Mouse (Mus musculus) forebrain, embryonic 13.5 days (tissue): Measurements from ENCODE around the gene Aipl1. TPM values are rescaled to one million over a fixed set of nuclear protein-coding genes. Genes with fewer than 3 reads are reported as not detected.
A peak's percentile ranks its signal among the peaks of the same experiment; 100 is the strongest.
"Not testable (repeated sequence)": the region's sequence is repeated elsewhere in the genome, so short reads cannot be mapped to it uniquely, and the experiment has no call there.

ENCODE experiments used
- ATAC-seq: fragments of 200-750 bp; cut with Nextera tagmentation; 2 replicates; pipeline ENCODE4 v1.8.0; 2017
- H3K27ac ChIP-seq: fragments of 300-500 bp; sonication (generic); 2 replicates; pipeline ENCODE4 v1.5.1; 2015; ENCODE audit warnings: inconsistent platforms, mild to moderate bottlenecking, moderate library complexity
- H3K27me3 ChIP-seq: fragments of 300-500 bp; sonication (generic); 2 replicates; pipeline ENCODE4 v1.6.1; 2015; ENCODE audit warnings: mild to moderate bottlenecking, inconsistent platforms
- H3K36me3 ChIP-seq: fragments of 300-500 bp; sonication (generic); 2 replicates; pipeline ENCODE4 v1.6.1; 2015; ENCODE audit warnings: mild to moderate bottlenecking, inconsistent platforms; ENCODE audit not compliant: poor library complexity, severe bottlenecking
- H3K4me1 ChIP-seq: fragments of 300-500 bp; sonication (generic); 2 replicates; pipeline ENCODE4 v1.6.1; 2015; ENCODE audit warnings: inconsistent platforms
- H3K4me2 ChIP-seq: fragments of 300-500 bp; sonication (generic); 2 replicates; pipeline ENCODE4 v1.6.1; 2015; ENCODE audit warnings: inconsistent platforms, mild to moderate bottlenecking, moderate library complexity
- H3K4me3 ChIP-seq: fragments of 300-500 bp; sonication (generic); 2 replicates; pipeline ENCODE4 v1.5.1; 2015; ENCODE audit warnings: mild to moderate bottlenecking, inconsistent platforms
- H3K9ac ChIP-seq: fragments of 300-500 bp; sonication (generic); 2 replicates; pipeline ENCODE4 v1.6.1; 2015; ENCODE audit warnings: mild to moderate bottlenecking, inconsistent platforms
- H3K9me3 ChIP-seq: fragments of 300-500 bp; sonication (generic); replicated peaks from 2 replicates; pipeline ENCODE4 v1.6.1; 2016; ENCODE audit warnings: inconsistent platforms
- WGBS: fragments of 180-500 bp; shearing (Covaris S2); methylation state at CpG from one replicate; pipeline ENCODE4 v1.1.7; 2015; 5-methylcytosine and 5-hydroxymethylcytosine counted together
- polyA plus RNA-seq: library from polyadenylated mRNA; unstranded; fragments of >200 nt; fragmentation: Nextera tagmentation; extraction: Ambion mirVana; gene quantifications from 2 replicates; pipeline ENCODE4 v1.2.1, GENCODE M21; 2015

Gene Aipl1
- polyA plus RNA-seq, 1 experiment from 2014 or later, result 0.23 TPM

DNA sequence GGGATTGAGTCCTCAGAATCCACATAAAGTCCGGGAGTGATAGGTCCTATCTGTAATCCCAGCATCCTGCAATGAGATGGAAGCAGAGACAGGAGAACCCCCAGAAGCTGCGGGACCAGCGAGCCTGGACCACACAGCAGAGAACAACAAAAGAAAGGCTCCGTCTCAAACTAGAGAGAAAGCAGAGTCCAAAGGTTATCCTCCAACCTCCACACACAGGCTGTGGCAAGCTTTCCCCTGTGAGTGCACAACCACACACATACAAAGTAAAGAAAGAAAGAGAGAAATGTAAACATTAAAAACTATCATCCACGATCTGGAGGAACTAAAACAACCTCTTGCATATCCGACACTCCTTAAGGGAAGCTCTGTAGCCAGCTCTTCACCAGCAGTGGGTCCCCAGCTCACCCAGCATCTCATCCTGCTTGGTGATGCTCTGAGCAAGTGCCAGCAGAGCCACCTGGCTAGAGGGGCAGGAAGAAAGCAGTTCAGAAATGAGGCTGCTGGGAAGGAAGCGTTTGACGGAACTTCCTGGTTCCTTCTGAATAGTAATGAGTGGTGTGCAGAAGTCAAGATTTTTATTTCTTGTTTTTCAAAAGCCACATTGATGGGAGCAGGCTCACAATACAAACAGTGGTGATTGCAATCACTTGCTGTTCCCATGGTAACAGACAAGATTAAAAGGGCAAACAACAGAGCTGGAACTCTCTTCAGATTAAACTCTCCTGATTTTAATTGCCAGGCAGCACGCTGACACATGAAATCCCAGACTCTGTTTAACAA lies 26.2 kb downstream of the Aipl1 start:
- ATAC-seq, result peak; percentile 59
- Histone ChIP-seq H3K9me3 (no peaks in the 10 kb centered on the region), H3K4me3 (no peak overlapping the region), H3K27ac (peak overlapping the region; percentile 66), H3K27me3 (no peaks in the 10 kb centered on the region), H3K9ac (no peak overlapping the region), H3K4me2 (peak overlapping the region; percentile 6), H3K36me3 (no peaks in the 10 kb centered on the region), H3K4me1 (peaks cover 50% of the 10 kb centered on the region)
- 33% methylated on average over 9 of the region's 9 CpGs for WGBS

DNA sequence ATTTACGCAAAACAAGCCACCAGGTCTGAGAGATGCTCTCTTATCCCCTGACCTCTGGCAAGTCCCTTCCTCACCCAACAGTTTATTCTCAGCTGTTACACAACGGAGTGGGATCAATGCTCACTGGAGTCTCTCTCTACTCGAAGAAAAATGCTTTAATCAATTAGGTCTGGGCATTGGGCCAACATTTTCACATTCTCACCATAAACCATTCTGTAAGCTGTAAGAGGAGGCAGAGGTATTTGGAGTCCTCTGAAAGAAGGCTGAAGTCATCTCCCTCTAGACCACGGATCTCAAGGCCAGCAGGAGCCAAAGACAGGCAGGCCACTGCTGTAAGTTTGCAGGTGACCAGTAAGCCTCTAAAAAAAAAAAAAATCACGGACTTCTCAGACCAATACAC lies 26.9 kb downstream of the Aipl1 start:
- H3K9me3 ChIP-seq, result no peaks in the 10 kb centered on the region
- H3K4me1 ChIP-seq, result peaks cover 46% of the 10 kb centered on the region
- H3K36me3 ChIP-seq, result no peaks in the 10 kb centered on the region
- no peak overlapping the region for H3K9ac ChIP-seq
- peak overlapping the region; percentile 36; the same call in 1 of the 2 replicates for H3K27ac ChIP-seq
- H3K4me3 ChIP-seq, result no peak overlapping the region
- no peak overlapping the region for H3K4me2 ChIP-seq
- H3K27me3 ChIP-seq, result no peaks in the 10 kb centered on the region
- ATAC-seq, result no peak; the same call in 1 of the 2 replicates
- 25% methylated on average over 5 of the region's 5 CpGs for WGBS

DNA sequence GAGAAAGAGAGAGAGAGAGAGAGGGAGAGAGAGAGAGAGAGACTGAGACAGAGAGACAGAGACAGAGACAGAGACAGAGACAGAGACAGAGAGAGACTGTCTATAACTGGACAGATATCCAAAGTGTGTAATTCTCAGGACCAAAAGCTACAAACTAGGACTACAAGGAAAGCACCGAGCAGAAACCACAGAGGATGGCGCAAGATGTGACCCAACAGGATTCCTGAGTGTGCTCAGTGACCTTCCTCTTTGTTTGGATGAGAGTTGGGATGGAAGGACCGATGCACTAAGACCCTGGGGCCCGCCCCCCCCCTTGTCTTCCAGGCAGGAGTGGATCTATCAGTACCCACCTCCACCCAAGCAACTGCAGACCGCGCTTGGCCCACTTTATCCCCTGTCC lies 31.8 kb downstream of the Aipl1 start:
- Histone ChIP-seq H3K27me3 (no peaks in the 10 kb centered on the region), H3K4me3 (no peak overlapping the region), H3K9me3 (no peaks in the 10 kb centered on the region), H3K4me2 (no peak overlapping the region), H3K36me3 (no peaks in the 10 kb centered on the region), H3K4me1 (peaks cover 23% of the 10 kb centered on the region), H3K9ac (no peak overlapping the region), H3K27ac (no peak overlapping the region)
- WGBS, result 86% methylated on average over 6 of the region's 6 CpGs
- ATAC-seq, result no peak

DNA sequence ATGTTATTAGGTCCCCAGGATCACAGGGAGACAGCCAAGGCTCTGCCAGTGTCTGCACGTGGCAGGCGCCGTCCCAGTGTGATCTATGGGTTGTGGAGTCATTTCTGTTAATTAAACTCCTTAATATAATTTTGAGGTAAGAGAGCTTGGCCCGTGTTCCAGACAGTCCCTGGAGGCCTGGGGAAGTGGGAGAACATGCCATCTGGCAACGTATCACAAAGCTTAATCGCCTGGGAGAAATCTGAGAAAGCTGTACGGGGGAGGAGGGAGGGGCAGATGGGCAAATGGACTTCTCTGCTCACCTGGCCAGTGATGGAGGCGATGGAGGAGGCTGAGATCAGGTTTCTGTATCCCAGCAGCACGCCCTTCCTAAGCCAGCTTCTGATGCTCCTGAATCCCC lies 34.1 kb downstream of the Aipl1 start:
- peak overlapping the region; percentile 20; the same call in 1 of the 2 replicates for H3K27ac ChIP-seq
- H3K9me3 ChIP-seq, result no peaks in the 10 kb centered on the region
- ATAC-seq, result no peak
- no peaks in the 10 kb centered on the region for H3K36me3 ChIP-seq
- 52% methylated on average over 9 of the region's 9 CpGs for WGBS
- H3K27me3 ChIP-seq, result no peaks in the 10 kb centered on the region
- no peak overlapping the region for H3K4me3 ChIP-seq
- H3K9ac ChIP-seq, result no peak overlapping the region
- H3K4me1 ChIP-seq, result peaks cover 14% of the 10 kb centered on the region; the same call in 1 of the 2 replicates
- H3K4me2 ChIP-seq, result no peak overlapping the region

DNA sequence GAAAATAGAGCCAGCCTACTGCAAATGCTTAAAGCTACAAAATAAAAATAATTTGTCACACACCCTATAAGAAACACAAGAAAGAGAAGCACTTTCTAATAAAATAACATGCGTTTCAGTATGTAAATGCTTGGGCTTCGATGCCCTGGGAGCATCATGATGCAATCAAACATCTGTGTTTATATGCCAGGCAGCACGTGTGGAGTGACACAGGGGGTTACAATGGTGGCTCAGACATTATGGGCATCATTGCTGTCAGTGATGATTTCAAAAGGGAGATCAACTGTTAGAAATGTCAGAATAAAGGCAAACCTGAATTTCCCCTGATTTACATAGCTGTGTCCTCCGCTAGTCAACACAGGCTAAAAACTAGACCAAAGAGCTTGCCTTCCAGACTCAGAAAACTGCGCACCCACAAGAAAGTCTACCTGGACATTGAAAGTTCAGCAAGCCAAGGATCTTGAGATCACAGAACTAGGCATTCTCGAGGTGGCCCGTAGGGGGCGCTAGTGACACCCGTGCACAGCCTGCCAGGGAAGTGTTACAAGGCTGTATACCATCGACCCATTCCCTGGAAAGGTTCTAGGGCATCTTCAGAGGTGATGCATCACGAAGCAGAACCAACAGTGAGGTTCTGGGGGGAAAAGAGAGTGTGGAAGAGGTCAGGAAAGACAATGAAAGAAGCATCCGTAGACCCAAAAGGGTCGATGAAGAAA lies 35.0 kb downstream of the Aipl1 start:
- H3K9ac ChIP-seq, result no peak overlapping the region
- no peak overlapping the region for H3K4me3 ChIP-seq
- no peak overlapping the region for H3K27ac ChIP-seq
- no peaks in the 10 kb centered on the region for H3K9me3 ChIP-seq
- no peak for ATAC-seq
- no peaks in the 10 kb centered on the region for H3K27me3 ChIP-seq
- no peaks in the 10 kb centered on the region for H3K36me3 ChIP-seq
- 53% methylated on average over 13 of the region's 13 CpGs for WGBS
- peaks cover 14% of the 10 kb centered on the region for H3K4me1 ChIP-seq
- H3K4me2 ChIP-seq, result no peak overlapping the region

DNA sequence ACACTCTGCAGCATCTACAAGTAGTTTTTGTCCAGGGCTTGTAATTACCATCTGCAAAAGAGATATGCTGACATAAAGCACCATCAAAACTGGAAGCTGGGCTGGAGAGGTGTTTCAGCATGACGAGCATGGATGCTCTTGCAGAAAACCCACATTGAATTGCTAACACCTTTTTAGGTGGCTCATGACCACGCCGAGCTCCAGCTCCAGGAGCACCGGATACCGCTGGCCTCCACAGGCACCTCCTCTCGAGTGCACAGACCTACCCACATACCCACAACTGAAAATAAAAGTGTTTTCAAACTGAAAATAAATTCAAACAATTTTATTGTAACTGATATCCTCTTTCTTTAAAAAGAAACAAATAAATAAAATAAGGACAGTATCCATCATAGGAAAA lies 37.1 kb downstream of the Aipl1 start:
- no peaks in the 10 kb centered on the region for H3K9me3 ChIP-seq
- no peak overlapping the region for H3K4me2 ChIP-seq
- no peak overlapping the region for H3K4me3 ChIP-seq
- H3K36me3 ChIP-seq, result no peaks in the 10 kb centered on the region
- 84% methylated on average over 6 of the region's 6 CpGs for WGBS
- no peaks in the 10 kb centered on the region for H3K27me3 ChIP-seq
- no peak overlapping the region for H3K9ac ChIP-seq
- no peak for ATAC-seq
- H3K4me1 ChIP-seq, result peaks cover 31% of the 10 kb centered on the region
- H3K27ac ChIP-seq, result no peak overlapping the region

DNA sequence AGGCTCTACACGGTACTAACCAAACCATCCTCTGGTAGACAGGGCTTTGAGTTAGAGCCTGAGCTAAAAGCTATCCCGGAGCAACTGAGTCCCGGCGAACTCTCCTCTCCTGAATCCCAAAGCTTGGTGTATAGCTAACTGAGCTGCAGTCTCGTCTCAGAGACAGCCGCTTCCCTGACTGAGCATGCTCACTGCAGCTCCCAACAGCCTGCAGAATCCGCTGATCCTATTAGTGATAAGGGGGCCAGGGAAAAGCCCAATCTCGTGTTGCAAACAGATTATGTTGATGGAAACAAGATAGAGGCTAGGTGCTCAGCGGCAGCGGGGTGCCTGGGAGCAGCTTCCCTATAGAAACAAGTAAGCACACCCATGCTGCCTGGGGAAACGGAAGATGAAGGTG lies 40.5 kb downstream of the Aipl1 start:
- no peak overlapping the region for H3K4me3 ChIP-seq
- H3K36me3 ChIP-seq, result no peaks in the 10 kb centered on the region
- no peak overlapping the region for H3K9ac ChIP-seq
- peaks cover 17% of the 10 kb centered on the region for H3K4me1 ChIP-seq
- no peak overlapping the region for H3K27ac ChIP-seq
- no peaks in the 10 kb centered on the region for H3K9me3 ChIP-seq
- ATAC-seq, result no peak
- peak overlapping the region; percentile 25 for H3K4me2 ChIP-seq
- 32% methylated on average over 11 of the region's 11 CpGs for WGBS
- H3K27me3 ChIP-seq, result no peaks in the 10 kb centered on the region

DNA sequence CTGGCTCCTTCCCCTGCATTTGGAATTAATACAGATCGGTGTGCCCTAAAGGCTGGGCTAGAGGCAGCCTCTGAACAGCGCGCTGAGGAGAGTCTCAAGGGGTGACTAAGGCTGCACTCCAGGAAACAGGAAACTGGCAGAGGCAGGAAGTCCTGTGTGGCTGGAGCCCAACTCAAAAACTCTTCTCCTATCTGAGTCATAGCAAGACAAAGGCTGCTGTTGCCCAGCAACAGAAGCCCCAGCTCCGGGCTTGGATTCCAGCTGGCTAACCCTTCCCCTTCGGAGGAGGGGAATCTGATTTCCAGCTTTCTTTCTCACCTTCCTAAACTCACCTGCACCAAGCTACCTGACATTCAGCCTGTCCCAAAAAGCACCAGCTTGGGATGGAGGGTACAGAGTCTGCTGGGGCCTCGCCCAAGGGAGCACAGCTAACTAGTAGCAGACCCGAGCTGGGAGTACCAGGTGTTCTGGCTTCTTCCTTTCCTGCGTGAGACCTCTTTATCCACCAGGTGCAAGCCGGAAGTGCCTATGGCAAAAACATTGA lies 41.3 kb downstream of the Aipl1 start:
- ATAC-seq, result peak; percentile 65
- WGBS, result 26% methylated on average over 9 of the region's 9 CpGs
- 0 out of 2 replicates have a peak overlapping the region, but pooled peaks have one; percentile 40 for H3K9ac ChIP-seq

DNA sequence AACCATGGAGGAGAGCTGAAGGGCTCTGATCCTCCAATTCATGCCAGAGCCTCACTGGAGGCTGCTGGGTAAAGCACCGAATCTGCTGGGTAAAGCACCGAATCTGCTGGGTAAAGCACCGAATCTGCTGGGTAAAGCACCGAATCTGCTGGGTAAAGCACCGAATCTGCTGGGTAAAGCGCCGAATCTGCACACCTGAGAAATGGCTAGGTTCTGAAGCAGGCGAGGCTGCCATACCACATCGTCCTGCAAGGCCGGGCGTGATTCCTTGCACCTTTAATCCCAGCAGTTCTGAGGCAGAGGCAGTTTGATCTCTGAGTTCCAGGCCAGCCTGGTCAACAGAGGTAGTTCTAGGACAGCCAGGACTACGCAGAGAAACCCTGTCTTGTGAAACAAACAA lies 44.9 kb downstream of the Aipl1 start:
- Histone ChIP-seq H3K27me3 (no peaks in the 10 kb centered on the region), H3K4me1 (peaks cover 17% of the 10 kb centered on the region), H3K9me3 (no peaks in the 10 kb centered on the region), H3K4me3 (no peak overlapping the region), H3K36me3 (no peaks in the 10 kb centered on the region), H3K4me2 (no peak overlapping the region), H3K27ac (no peak overlapping the region), H3K9ac (no peak overlapping the region)
- no peak for ATAC-seq
- WGBS, result 86% methylated on average over 12 of the region's 12 CpGs

More for the DNA sequence above, 41.3 kb downstream of the Aipl1 start:
- Histone ChIP-seq H3K27ac (no peak overlapping the region; the same call in 1 of the 2 replicates), H3K4me1 (peaks cover 17% of the 10 kb centered on the region), H3K4me3 (no peak overlapping the region), H3K4me2 (peak overlapping the region; percentile 33), H3K9me3 (no peaks in the 10 kb centered on the region), H3K36me3 (no peaks in the 10 kb centered on the region), H3K27me3 (no peaks in the 10 kb centered on the region)

DNA sequence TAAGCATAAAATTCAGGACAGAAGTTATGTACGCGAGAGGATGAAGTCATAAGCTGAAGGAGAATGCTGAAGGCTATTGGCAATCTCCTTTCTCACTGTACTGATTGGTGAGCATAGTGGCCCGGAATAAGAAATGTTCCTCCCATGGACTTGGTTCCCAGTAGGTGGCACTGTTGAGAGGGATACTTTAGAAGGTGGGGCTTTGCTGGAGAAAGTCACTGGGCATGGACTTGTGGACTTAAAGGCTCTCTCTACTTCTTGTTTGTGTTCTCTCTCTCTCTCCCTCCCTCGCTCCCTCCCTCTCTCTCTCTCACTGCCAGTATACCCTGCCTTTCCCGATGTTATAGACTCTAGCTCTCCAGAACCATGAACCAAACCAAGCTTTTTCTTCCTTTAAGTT lies 45.8 kb downstream of the Aipl1 start:
- no peak overlapping the region for H3K4me3 ChIP-seq
- H3K27me3 ChIP-seq, result no peaks in the 10 kb centered on the region
- peaks cover 19% of the 10 kb centered on the region for H3K4me1 ChIP-seq
- H3K36me3 ChIP-seq, result no peaks in the 10 kb centered on the region
- 35% methylated on average over 5 of the region's 5 CpGs for WGBS
- no peak overlapping the region for H3K9ac ChIP-seq
- H3K4me2 ChIP-seq, result no peak overlapping the region
- H3K9me3 ChIP-seq, result no peaks in the 10 kb centered on the region
- H3K27ac ChIP-seq, result no peak overlapping the region
- no peak for ATAC-seq

DNA sequence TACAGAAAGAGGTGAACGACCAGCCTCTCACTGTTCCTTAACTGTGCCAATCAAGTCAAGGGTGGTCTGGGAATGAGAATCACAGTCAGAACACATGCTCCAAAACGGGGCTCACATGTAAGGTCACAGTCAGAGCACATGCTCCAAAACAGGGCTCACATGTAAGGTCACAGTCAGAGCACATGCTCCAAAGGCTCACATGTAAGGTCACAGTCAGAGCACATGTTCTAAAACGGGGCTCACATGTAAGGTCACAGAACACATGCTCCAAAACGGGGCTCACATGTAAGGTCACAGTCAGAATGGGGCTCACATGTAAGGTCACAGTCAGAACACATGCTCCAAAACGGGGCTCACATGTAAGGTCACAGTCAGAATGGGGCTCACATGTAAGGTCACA lies 47.9 kb downstream of the Aipl1 start:
- H3K4me1 ChIP-seq, result peaks cover 29% of the 10 kb centered on the region
- H3K27me3 ChIP-seq, H3K4me2 ChIP-seq, ATAC-seq, H3K36me3 ChIP-seq, H3K4me3 ChIP-seq, H3K9ac ChIP-seq, H3K27ac ChIP-seq, H3K9me3 ChIP-seq: not testable (repeated sequence)
- WGBS, result 66% methylated on average over 5 of the region's 5 CpGs
